Mouse (Mus musculus) ES-Bruce4 (cell line): Measurements from ENCODE around the gene Slc39a11. TPM values are rescaled to one million over a fixed set of nuclear protein-coding genes. Genes with fewer than 3 reads are reported as not detected.

Experiments
- H3K27ac ChIP-seq: 2 replicates; pipeline ENCODE4 v1.5.1; 2012; ENCODE audit warnings: low read length, inconsistent platforms; ENCODE audit not compliant: insufficient read depth
- H3K27me3 ChIP-seq: 2 replicates; pipeline ENCODE4 v1.6.1; 2012; ENCODE audit warnings: mild to moderate bottlenecking, low read length, inconsistent platforms; ENCODE audit not compliant: control insufficient read depth, poor library complexity, insufficient read depth, severe bottlenecking
- H3K36me3 ChIP-seq: 2 replicates; pipeline ENCODE4 v1.6.1; 2012; ENCODE audit warnings: inconsistent platforms, mild to moderate bottlenecking, low read length, moderate library complexity; ENCODE audit not compliant: control insufficient read depth, poor library complexity, insufficient read depth, severe bottlenecking
- H3K4me1 ChIP-seq: one replicate; pipeline ENCODE4 v1.8.1; 2011; ENCODE audit warnings: low read length; ENCODE audit not compliant: control insufficient read depth, insufficient read depth
- H3K4me3 ChIP-seq: 2 replicates; pipeline ENCODE4 v1.5.1; 2011; ENCODE audit warnings: low read depth, mild to moderate bottlenecking, low read length
- H3K9ac ChIP-seq: 2 replicates; pipeline ENCODE4 v1.6.1; 2012; ENCODE audit warnings: low read depth, mild to moderate bottlenecking, inconsistent platforms; ENCODE audit not compliant: poor library complexity, severe bottlenecking
- H3K9me3 ChIP-seq: replicated peaks from 2 replicates; pipeline ENCODE4 v1.6.1; 2012; ENCODE audit warnings: mild to moderate bottlenecking, low read length, inconsistent platforms; ENCODE audit not compliant: control insufficient read depth, poor library complexity, insufficient read depth, severe bottlenecking
- CTCF ChIP-seq: IDR thresholded peaks from one replicate; pipeline ENCODE4 v1.8.1; 2011; ENCODE audit warnings: low read depth, low read length
- EP300 ChIP-seq: IDR thresholded peaks from 2 replicates; pipeline ENCODE4 v1.6.1; 2011; ENCODE audit warnings: low read depth, low read length; ENCODE audit not compliant: insufficient read depth
- POLR2A ChIP-seq: IDR thresholded peaks from one replicate; pipeline ENCODE4 v1.8.1; 2011; ENCODE audit warnings: low read length; ENCODE audit not compliant: insufficient read depth
- polyA plus RNA-seq: library from polyadenylated mRNA; stranded (reverse); fragments of >200 nt; gene quantifications from 2 replicates; pipeline ENCODE4 v1.2.4, GENCODE M21; 2011; ENCODE audit warnings: low read depth; ENCODE audit not compliant: missing spikeins, insufficient read depth, insufficient read length

Gene Slc39a11
- polyA plus RNA-seq, 1 experiment: 7.4 TPM

DNA sequence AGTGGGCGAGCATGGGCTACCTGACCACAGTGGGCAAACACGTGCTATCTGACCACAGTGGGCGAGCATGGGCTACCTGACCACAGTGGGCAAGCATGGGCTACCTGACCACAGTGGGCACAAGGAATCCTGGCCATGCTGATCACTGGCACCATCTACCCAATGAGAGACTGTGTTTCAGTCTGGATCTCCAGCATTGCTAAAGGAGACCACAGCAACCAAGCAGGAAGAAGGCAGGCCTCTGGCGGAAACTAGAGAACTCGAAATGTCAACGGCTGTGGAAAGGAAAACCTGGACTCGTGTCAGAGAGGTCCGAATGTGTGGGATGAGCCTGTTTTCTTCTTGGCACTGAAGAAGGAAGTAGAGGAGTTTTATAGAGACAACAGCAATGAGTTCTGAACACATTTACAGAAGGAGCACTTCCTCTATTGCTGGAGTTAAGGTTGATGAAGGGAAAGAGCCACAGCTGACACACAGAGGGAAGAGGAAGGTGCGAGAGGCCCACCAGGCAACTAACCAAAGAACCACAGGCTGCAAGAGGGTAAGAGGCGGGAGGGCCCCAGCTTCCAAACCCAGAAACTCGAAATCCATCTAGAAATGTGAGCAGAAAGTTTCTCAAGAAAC lies 105.8 kb downstream of the Slc39a11 start:
- Histone ChIP-seq H3K36me3 (no peaks in the 10 kb centered on the region), H3K9me3 (no peaks in the 10 kb centered on the region), H3K4me3 (no peak overlapping the region), H3K27me3 (no peaks in the 10 kb centered on the region), H3K27ac (no peak overlapping the region), H3K9ac (no peak overlapping the region), H3K4me1 (no peaks in the 10 kb centered on the region)
- TF ChIP-seq EP300: no peak
- TF ChIP-seq POLR2A: no peak
- TF ChIP-seq CTCF: no peak

DNA sequence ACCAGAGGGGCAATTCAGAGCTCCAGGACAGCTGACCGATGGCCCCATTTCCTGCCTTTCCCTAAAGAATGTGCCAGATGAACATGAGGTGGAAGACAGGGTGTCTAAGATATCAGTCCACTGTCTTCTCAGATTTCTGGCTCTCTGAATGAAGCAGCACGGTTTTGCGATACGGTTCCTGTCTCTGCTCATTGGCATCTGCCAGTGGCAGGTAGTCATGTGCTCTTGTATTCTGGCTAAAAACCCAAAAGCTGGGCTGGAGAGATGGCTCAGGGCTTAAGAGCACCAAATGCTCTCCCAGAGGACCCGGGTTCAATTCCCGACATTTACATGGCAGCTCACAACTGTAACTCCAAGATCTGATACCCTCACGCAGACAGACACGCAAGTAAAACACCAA lies 108.8 kb downstream of the Slc39a11 start:
- no peak overlapping the region for H3K9ac ChIP-seq
- H3K9me3 ChIP-seq: no peaks in the 10 kb centered on the region
- H3K27ac ChIP-seq: no peak overlapping the region
- no peaks in the 10 kb centered on the region for H3K4me1 ChIP-seq
- TF ChIP-seq EP300 (no peak), CTCF (no peak), POLR2A (no peak)
- H3K36me3 ChIP-seq: no peaks in the 10 kb centered on the region
- H3K27me3 ChIP-seq: no peaks in the 10 kb centered on the region
- no peak overlapping the region for H3K4me3 ChIP-seq

- no peak for TF ChIP-seq CTCF
- no peak for TF ChIP-seq EP300
- no peak for TF ChIP-seq POLR2A
- no peak overlapping the region for H3K27ac ChIP-seq
These were observed 110.2 kb downstream of the Slc39a11 start for GRCm38 (mm10) chr11:113539502-113540209.

GRCm38 (mm10) chr11:113539079-113539478 lies 110.8 kb downstream of the Slc39a11 start:
- no peak overlapping the region for H3K4me3 ChIP-seq
- TF ChIP-seq CTCF (no peak), POLR2A (no peak), EP300 (no peak)
- no peak overlapping the region for H3K9ac ChIP-seq
- H3K27ac ChIP-seq: no peak overlapping the region
- no peaks in the 10 kb centered on the region for H3K36me3 ChIP-seq
- H3K9me3 ChIP-seq: no peaks in the 10 kb centered on the region
- no peaks in the 10 kb centered on the region for H3K4me1 ChIP-seq
- H3K27me3 ChIP-seq: no peaks in the 10 kb centered on the region

More at GRCm38 (mm10) chr11:113539502-113540209, 110.2 kb downstream of the Slc39a11 start:
- Histone ChIP-seq H3K4me3 (no peak overlapping the region), H3K27me3 (no peaks in the 10 kb centered on the region), H3K9ac (no peak overlapping the region), H3K36me3 (no peaks in the 10 kb centered on the region), H3K4me1 (no peaks in the 10 kb centered on the region), H3K9me3 (no peaks in the 10 kb centered on the region)

- no peaks in the 10 kb centered on the region for H3K4me1 ChIP-seq
- H3K4me3 ChIP-seq: no peak overlapping the region
- no peak overlapping the region for H3K9ac ChIP-seq
- H3K36me3 ChIP-seq: no peaks in the 10 kb centered on the region
- no peaks in the 10 kb centered on the region for H3K9me3 ChIP-seq
- no peak overlapping the region for H3K27ac ChIP-seq
- no peaks in the 10 kb centered on the region for H3K27me3 ChIP-seq
- TF ChIP-seq CTCF: no peak
These were observed 111.4 kb downstream of the Slc39a11 start for GRCm38 (mm10) chr11:113538406-113538917.

DNA sequence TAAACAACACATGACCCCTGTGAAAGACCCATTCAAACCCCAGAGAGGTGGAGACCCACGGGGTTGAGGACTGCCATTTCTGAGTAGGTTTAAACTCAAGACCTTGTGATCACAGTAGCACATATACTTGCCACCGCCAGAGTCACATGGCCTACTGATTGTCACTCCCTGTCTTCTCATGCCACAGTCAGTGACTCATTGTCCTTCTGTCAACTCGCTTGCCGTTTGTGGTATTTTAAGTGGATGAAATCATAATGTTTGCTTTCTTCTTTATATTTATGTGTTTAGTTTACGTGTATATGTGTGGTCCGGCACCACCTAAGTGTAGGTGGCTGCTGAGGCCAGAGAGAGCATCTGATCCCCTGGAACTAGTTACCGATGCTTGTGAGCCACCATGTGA lies 112.2 kb downstream of the Slc39a11 start:
- Histone ChIP-seq H3K4me1 (no peaks in the 10 kb centered on the region), H3K4me3 (no peak overlapping the region), H3K27me3 (no peaks in the 10 kb centered on the region), H3K36me3 (no peaks in the 10 kb centered on the region), H3K9me3 (no peaks in the 10 kb centered on the region), H3K27ac (no peak overlapping the region), H3K9ac (no peak overlapping the region)
- TF ChIP-seq EP300: no peak
- TF ChIP-seq POLR2A: no peak
- no peak for TF ChIP-seq CTCF
